Mouse (Mus musculus): ENCODE measurements around the gene Gins2.

- no peak for TF ChIP-seq GATA1 (IDR thresholded peaks at IDR 0.05; ENCODE audit: borderline replicate concordance, low read length)
- TF ChIP-seq FLI1 (IDR thresholded peaks at IDR 0.05; ENCODE audit: low read length), result no peak
These were observed 7.8 kb downstream of the Gins2 start for GRCm38 (mm10) chr8:120581329-120581728.

All from megakaryocyte, embryonic 14.5 days (primary cell).